Mouse (Mus musculus) E14TG2a.4 (cell line): ENCODE results near the gene Fignl1.

ENCODE experiments used
- H3K27me3 ChIP-seq: 2 replicates; pipeline ENCODE4 v1.6.1; 2014; ENCODE audit warnings: low read length, control low read depth; ENCODE audit not compliant: insufficient read depth
- H3K36me3 ChIP-seq: 2 replicates; pipeline ENCODE4 v1.6.1; 2014; ENCODE audit warnings: low read length, control low read depth; ENCODE audit not compliant: insufficient read depth
- H3K4me1 ChIP-seq: replicated peaks from 2 replicates; pipeline ENCODE4 v1.6.1; 2014; ENCODE audit warnings: low read depth, low read length, control low read depth
- H3K4me3 ChIP-seq: replicated peaks from 2 replicates; pipeline ENCODE4 v1.5.1; 2014; ENCODE audit warnings: mild to moderate bottlenecking, low read length
- H3K9me3 ChIP-seq: 2 replicates; pipeline ENCODE4 v1.6.1; 2014; ENCODE audit warnings: low read length, control low read depth
- CTCF ChIP-seq: conservative IDR thresholded peaks from 2 replicates; pipeline ENCODE4 v1.5.1; 2014; ENCODE audit warnings: low read length
- NANOG ChIP-seq: IDR thresholded peaks from 2 replicates; pipeline ENCODE4 v1.6.1; 2014; ENCODE audit warnings: borderline replicate concordance, low read length, mixed read lengths
- POU5F1 ChIP-seq: IDR thresholded peaks from 2 replicates; pipeline ENCODE4 v1.6.1; 2014; ENCODE audit warnings: low read length, borderline replicate concordance

The Fignl1 gene

DNA sequence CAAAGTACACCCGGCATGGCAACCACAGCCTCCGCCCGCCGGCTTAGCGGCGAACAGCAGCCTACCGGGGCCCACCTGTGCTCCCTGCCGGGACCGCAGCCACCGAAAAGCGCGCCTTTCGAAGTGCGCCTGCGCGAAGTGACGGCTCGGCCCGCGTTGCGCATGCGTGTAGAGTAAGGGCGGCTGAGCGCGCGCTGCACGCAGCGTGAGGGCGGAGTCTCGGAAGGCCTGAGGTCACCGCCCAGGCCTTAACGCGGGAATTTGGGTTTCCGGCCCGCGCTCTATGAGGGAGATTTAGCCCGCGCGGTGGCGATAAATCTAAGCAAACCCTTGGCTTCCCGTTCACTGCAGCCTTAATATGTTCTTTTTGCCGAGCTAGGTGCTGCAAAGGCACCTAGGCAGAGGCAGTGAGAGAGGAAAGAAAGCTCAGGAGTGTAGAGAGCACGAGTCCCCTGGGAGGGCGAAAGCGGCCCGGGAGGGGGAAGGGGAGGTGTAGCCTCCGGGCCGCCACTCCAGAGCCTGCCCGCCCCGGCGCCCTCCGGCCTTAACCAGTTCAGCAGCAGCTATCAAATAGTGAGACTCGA is at the start of gene Fignl1:
Gene Fignl1, minus strand, starts transcription at position 143 of the 584 bp plus-strand sequence.
- H3K36me3 ChIP-seq, result peaks cover 31% of the 10 kb centered on the region
- H3K4me3 ChIP-seq, result peak within 1 kb of the TSS; percentile 86
- H3K27me3 ChIP-seq, result no peaks in the 10 kb centered on the region
- TF ChIP-seq POU5F1 (no peak), NANOG (no peak), CTCF (no peak)
- H3K9me3 ChIP-seq, result no peaks in the 10 kb centered on the region
- peaks cover 52% of the 10 kb centered on the region for H3K4me1 ChIP-seq

- Histone ChIP-seq H3K4me1 (peaks cover 36% of the 10 kb centered on the region), H3K36me3 (no peaks in the 10 kb centered on the region), H3K4me3 (no peak overlapping the region), H3K9me3 (no peaks in the 10 kb centered on the region), H3K27me3 (no peaks in the 10 kb centered on the region)
- TF ChIP-seq CTCF, result no peak
- no peak for TF ChIP-seq POU5F1
- no peak for TF ChIP-seq NANOG
These were observed 48.2 kb upstream of the Fignl1 start for GRCm38 (mm10) chr11:11856959-11857358.

- TF ChIP-seq NANOG (no peak), POU5F1 (no peak), CTCF (no peak)
- Histone ChIP-seq H3K4me3 (peak overlapping the region; percentile 48), H3K36me3 (no peaks in the 10 kb centered on the region), H3K4me1 (peaks cover 36% of the 10 kb centered on the region), H3K27me3 (no peaks in the 10 kb centered on the region), H3K9me3 (no peaks in the 10 kb centered on the region)
These were observed 46.9 kb upstream of the Fignl1 start for GRCm38 (mm10) chr11:11855685-11856131.

- TF ChIP-seq NANOG (peak; percentile 46; the same call in 1 of the 2 replicates), CTCF (no peak), POU5F1 (no peak)
- no peaks in the 10 kb centered on the region for H3K9me3 ChIP-seq
- peak overlapping the region; percentile 11; the same call in 1 of the 2 replicates for H3K4me3 ChIP-seq
- H3K4me1 ChIP-seq, result peaks cover 36% of the 10 kb centered on the region
- no peaks in the 10 kb centered on the region for H3K27me3 ChIP-seq
- H3K36me3 ChIP-seq, result no peaks in the 10 kb centered on the region
These were observed 46.4 kb upstream of the Fignl1 start for GRCm38 (mm10) chr11:11855061-11855672.

GRCm38 (mm10) chr11:11853731-11854461 is 45.1 kb upstream of the Fignl1 start:
- H3K4me1 ChIP-seq, result peaks cover 36% of the 10 kb centered on the region
- H3K36me3 ChIP-seq, result no peaks in the 10 kb centered on the region
- no peak overlapping the region for H3K4me3 ChIP-seq
- TF ChIP-seq POU5F1 (no peak), NANOG (no peak), CTCF (no peak)
- H3K27me3 ChIP-seq, result no peaks in the 10 kb centered on the region
- H3K9me3 ChIP-seq, result no peaks in the 10 kb centered on the region

DNA sequence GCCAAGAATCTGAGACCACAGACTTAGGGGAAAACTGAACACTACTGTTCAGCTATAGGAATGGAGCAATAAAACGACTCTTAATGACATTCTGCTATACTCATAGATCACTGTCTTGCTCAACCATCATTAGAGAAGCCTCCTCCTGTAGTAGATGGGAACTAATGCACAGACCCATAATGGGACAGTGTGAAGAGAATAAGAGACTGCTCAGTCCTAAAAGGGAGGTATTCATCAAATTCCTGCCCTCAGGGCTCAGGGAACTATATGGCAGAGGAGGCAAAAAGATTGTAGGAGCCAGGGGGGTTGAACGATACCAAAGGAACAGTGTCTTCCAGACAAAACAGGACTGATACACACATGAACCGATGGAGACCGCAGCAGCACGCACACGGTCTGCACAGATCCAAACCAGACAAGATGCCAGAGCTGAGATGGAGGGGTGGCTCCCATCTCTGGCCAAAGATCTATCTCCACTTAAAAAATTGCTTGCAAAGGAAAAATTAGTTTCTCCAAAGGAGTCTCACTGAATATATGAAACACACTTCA is 43.3 kb upstream of the Fignl1 start:
- H3K27me3 ChIP-seq, result no peaks in the 10 kb centered on the region
- H3K9me3 ChIP-seq, result no peaks in the 10 kb centered on the region
- peaks cover 35% of the 10 kb centered on the region for H3K4me1 ChIP-seq
- H3K4me3 ChIP-seq, result no peak overlapping the region
- H3K36me3 ChIP-seq, result no peaks in the 10 kb centered on the region
- TF ChIP-seq NANOG, result no peak
- TF ChIP-seq CTCF, result no peak
- no peak for TF ChIP-seq POU5F1

GRCm38 (mm10) chr11:11850476-11851267 is 41.9 kb upstream of the Fignl1 start:
- Histone ChIP-seq H3K4me1 (peaks cover 24% of the 10 kb centered on the region), H3K4me3 (no peak overlapping the region), H3K36me3 (no peaks in the 10 kb centered on the region), H3K9me3 (no peaks in the 10 kb centered on the region), H3K27me3 (no peaks in the 10 kb centered on the region)
- TF ChIP-seq NANOG, result no peak
- TF ChIP-seq CTCF, result no peak
- no peak for TF ChIP-seq POU5F1
